Mouse (Mus musculus) liver, adult 2 months (tissue): ENCODE results near the gene Ddi2. TPM values are rescaled to one million over a fixed set of nuclear protein-coding genes. Genes with fewer than 3 reads are reported as not detected.

Experiments used
- DNase-seq: peaks from one replicate; pipeline ENCODE4 v3.0.0-alpha.2; 2011; ENCODE audit warnings: low read depth, low spot score; ENCODE audit errors: extremely low read depth
- H3K27ac ChIP-seq: fragments of 200-500 bp; replicated peaks from 2 replicates; pipeline ENCODE4 v1.5.1; 2012; ENCODE audit warnings: low read depth, mild to moderate bottlenecking, control low read depth, inconsistent platforms, low read length; ENCODE audit not compliant: insufficient read depth
- H3K27me3 ChIP-seq: fragments of 200-500 bp; 2 replicates; pipeline ENCODE4 v1.6.1; 2012; ENCODE audit warnings: mild to moderate bottlenecking, moderate library complexity, low read length, inconsistent platforms; ENCODE audit not compliant: control insufficient read depth, insufficient read depth
- H3K36me3 ChIP-seq: fragments of 200-500 bp; 2 replicates; pipeline ENCODE4 v1.6.1; 2012; ENCODE audit warnings: low read length, inconsistent platforms; ENCODE audit not compliant: control insufficient read depth, insufficient read depth
- H3K4me1 ChIP-seq: fragments of 200-500 bp; 2 replicates; pipeline ENCODE4 v1.6.1; 2011; ENCODE audit warnings: low read length; ENCODE audit not compliant: control insufficient read depth, insufficient read depth
- H3K4me3 ChIP-seq: fragments of 200-500 bp; 2 replicates; pipeline ENCODE4 v1.5.1; 2011; ENCODE audit warnings: low read depth, mild to moderate bottlenecking, control low read depth, low read length, moderate library complexity; ENCODE audit not compliant: insufficient read depth
- H3K79me2 ChIP-seq: fragments of 200-500 bp; 2 replicates; pipeline ENCODE4 v1.6.1; 2012; ENCODE audit warnings: inconsistent platforms, mild to moderate bottlenecking, low read length, moderate library complexity; ENCODE audit not compliant: control insufficient read depth, insufficient read depth
- H3K9ac ChIP-seq: fragments of 200-500 bp; 2 replicates; pipeline ENCODE4 v1.6.1; 2012; ENCODE audit warnings: low read depth, mild to moderate bottlenecking, control low read depth, inconsistent platforms, low read length
- CTCF ChIP-seq: fragments of 200-500 bp; IDR thresholded peaks from 2 replicates; pipeline ENCODE4 v1.5.1; 2011; ENCODE audit warnings: low read depth, low read length, control low read depth
- POLR2A ChIP-seq: fragments of 200-500 bp; IDR thresholded peaks from 2 replicates; pipeline ENCODE4 v1.6.1; 2011; ENCODE audit warnings: low read length, control low read depth; ENCODE audit not compliant: insufficient read depth; ENCODE audit errors: extremely low read depth
- WGBS: fragments of 180-500 bp; shearing (Covaris S2); methylation state at CpG from one replicate; pipeline ENCODE4 v1.1.7; 2018; 5-methylcytosine and 5-hydroxymethylcytosine counted together
- polyA plus RNA-seq: library from polyadenylated mRNA; depleted of rRNA; stranded (reverse); fragments of >200 nt; gene quantifications from 2 replicates; pipeline ENCODE4 v1.2.3, GENCODE M21; 2012
- total RNA-seq: library from RNA; depleted of rRNA; stranded (reverse); fragments of >200 nt; gene quantifications from 2 replicates; pipeline ENCODE4 v1.2.3, GENCODE M21; 2014

Gene Ddi2
- total and polyA plus RNA-seq, 2 experiments = 51.2 to 59.2 TPM

DNA sequence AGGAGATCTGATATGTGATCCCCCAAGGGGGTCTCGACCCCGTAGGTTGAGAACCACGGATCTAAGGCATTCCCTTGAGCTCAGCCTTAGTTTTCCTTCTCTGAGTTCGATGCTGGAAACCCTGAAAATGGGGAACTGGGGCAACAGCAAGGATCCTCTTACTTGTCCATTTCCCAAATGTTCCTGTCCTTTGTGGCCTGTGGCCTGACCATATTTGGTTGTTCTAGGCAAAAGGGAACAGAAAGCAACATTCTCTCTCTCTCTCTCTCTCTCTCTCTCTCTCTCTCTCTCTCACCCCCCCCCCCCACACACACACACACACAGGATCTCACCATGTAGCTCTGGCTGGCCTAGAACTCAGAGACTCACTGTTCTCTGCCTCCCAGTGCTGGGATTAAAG, 13.6 kb upstream of the Ddi2 start:
- H3K27me3 ChIP-seq = no peaks in the 10 kb centered on the region
- no peak for DNase-seq
- H3K36me3 ChIP-seq = no peaks in the 10 kb centered on the region
- H3K79me2 ChIP-seq = no peaks in the 10 kb centered on the region
- H3K4me1 ChIP-seq = peaks cover 11% of the 10 kb centered on the region
- WGBS = 81% methylated on average over 4 of the region's 4 CpGs
- no peak overlapping the region for H3K27ac ChIP-seq
- TF ChIP-seq CTCF = no peak
- no peak for TF ChIP-seq POLR2A
- H3K9ac ChIP-seq = no peak overlapping the region
- H3K4me3 ChIP-seq = no peak overlapping the region

GRCm38 (mm10) chr4:141735206-141735560, 12.0 kb upstream of the Ddi2 start:
- Histone ChIP-seq H3K27me3 (no peaks in the 10 kb centered on the region), H3K27ac (no peak overlapping the region), H3K4me1 (peaks cover 17% of the 10 kb centered on the region), H3K4me3 (no peak overlapping the region), H3K36me3 (no peaks in the 10 kb centered on the region), H3K9ac (no peak overlapping the region), H3K79me2 (no peaks in the 10 kb centered on the region; the same call in 1 of the 2 replicates)
- no peak for DNase-seq
- TF ChIP-seq CTCF = no peak
- no peak for TF ChIP-seq POLR2A
- WGBS = 47% methylated on average over 9 of the region's 9 CpGs

DNA sequence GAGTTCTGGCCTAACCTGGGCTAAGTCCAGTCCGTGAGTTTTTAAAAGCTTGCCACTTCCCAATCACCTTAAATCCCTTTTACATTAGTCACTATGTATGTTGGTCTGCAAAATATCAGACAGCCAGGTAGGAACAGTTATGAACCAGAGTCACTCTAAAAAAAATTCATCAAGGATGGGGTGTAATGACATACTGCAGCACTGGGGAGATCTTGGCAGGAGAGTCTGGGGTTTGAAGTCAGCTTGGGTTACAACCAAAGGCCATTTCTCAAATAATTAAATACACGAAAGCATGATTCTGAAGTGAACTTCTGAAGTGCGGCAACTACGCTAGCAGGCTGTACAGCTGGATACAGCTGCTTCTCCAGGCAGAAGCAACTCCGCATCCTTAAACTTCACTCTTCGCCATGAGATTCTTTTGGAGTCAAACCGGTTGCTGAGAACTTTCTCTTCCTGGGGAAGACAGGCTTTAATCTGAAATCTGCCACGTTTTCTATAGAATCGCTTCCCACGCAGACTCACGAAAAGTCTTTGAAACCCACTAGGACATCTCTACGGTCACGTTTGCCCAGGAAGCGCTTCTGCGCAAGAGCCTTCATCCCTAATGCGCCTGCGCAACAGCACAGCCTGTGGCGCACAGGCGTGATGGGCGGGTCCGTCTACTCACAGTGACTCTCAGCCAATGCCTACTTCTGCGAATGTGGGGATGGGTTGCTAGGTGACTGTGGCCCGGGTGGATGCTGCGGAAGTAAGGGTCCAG, 11.4 kb upstream of the Ddi2 start:
- 14% methylated on average over 24 of the region's 24 CpGs for WGBS
- DNase-seq = peak; percentile 78
- H3K27me3 ChIP-seq = no peaks in the 10 kb centered on the region
- no peaks in the 10 kb centered on the region; the same call in 1 of the 2 replicates for H3K79me2 ChIP-seq
- H3K9ac ChIP-seq = peak overlapping the region; percentile 14; the same call in 1 of the 2 replicates
- 0 out of 2 replicates have a peak overlapping the region, but pooled peaks have one; percentile 11 for H3K27ac ChIP-seq
- peaks cover 21% of the 10 kb centered on the region for H3K4me1 ChIP-seq
- peak overlapping the region; percentile 31; the same call in 1 of the 2 replicates for H3K4me3 ChIP-seq
- TF ChIP-seq CTCF (no peak), POLR2A (0 out of 2 replicates have a peak, but pooled peaks have one; percentile 24)
- H3K36me3 ChIP-seq = no peaks in the 10 kb centered on the region

GRCm38 (mm10) chr4:141731766-141732165, 8.5 kb upstream of the Ddi2 start:
- Histone ChIP-seq H3K9ac (no peak overlapping the region), H3K27ac (peak overlapping the region; percentile 94), H3K4me3 (no peak overlapping the region), H3K36me3 (no peaks in the 10 kb centered on the region), H3K27me3 (no peaks in the 10 kb centered on the region), H3K4me1 (peaks cover 32% of the 10 kb centered on the region), H3K79me2 (no peaks in the 10 kb centered on the region; the same call in 1 of the 2 replicates)
- TF ChIP-seq CTCF = no peak
- no peak for TF ChIP-seq POLR2A
- DNase-seq = peak; percentile 100
- WGBS = 17% methylated on average over 5 of the region's 5 CpGs

- Histone ChIP-seq H3K79me2 (no peaks in the 10 kb centered on the region; the same call in 1 of the 2 replicates), H3K4me1 (peaks cover 35% of the 10 kb centered on the region), H3K9ac (no peak overlapping the region), H3K27me3 (no peaks in the 10 kb centered on the region), H3K36me3 (no peaks in the 10 kb centered on the region), H3K4me3 (no peak overlapping the region), H3K27ac (peak overlapping the region; percentile 85)
- WGBS = 76% methylated on average over 13 of the region's 13 CpGs
- DNase-seq = no peak
- TF ChIP-seq CTCF (no peak), POLR2A (no peak)
Measured at GRCm38 (mm10) chr4:141730401-141730800, 7.2 kb upstream of the Ddi2 start.

DNA sequence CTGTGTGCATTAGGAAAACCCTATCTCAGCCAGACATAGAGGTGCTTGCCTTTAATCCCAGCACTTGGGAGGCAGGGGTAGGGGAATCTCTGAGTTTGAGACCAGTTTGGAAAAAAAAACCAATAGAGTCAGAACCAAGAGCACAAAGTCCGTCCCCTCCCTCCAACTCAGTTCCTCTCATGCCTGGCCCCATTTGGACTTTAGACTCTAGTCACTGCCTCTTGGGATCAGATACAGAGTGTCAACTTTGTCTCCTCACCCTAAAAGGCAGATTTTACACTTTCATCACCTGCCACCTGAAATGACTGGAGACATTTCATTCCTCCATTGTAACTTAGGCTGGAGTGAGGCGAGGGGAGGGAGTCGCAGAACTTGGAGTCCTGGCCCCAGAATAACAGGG, 6.0 kb upstream of the Ddi2 start:
- Histone ChIP-seq H3K27ac (peak overlapping the region; percentile 99), H3K27me3 (no peaks in the 10 kb centered on the region), H3K79me2 (no peaks in the 10 kb centered on the region; the same call in 1 of the 2 replicates), H3K36me3 (no peaks in the 10 kb centered on the region), H3K4me3 (no peak overlapping the region), H3K9ac (peak overlapping the region; percentile 75), H3K4me1 (peaks cover 43% of the 10 kb centered on the region)
- WGBS = 25% methylated on average over 3 of the region's 3 CpGs
- TF ChIP-seq CTCF (no peak), POLR2A (no peak)
- peak; percentile 97 for DNase-seq
